Mouse (Mus musculus): ENCODE measurements at regions not wholly inside any gene's neighbourhood (a gene's known extent, or its start where the extent isn't known, plus 50 kb on each side); places are given as distances from the start of the nearest gene placed in this dataset.

DNA sequence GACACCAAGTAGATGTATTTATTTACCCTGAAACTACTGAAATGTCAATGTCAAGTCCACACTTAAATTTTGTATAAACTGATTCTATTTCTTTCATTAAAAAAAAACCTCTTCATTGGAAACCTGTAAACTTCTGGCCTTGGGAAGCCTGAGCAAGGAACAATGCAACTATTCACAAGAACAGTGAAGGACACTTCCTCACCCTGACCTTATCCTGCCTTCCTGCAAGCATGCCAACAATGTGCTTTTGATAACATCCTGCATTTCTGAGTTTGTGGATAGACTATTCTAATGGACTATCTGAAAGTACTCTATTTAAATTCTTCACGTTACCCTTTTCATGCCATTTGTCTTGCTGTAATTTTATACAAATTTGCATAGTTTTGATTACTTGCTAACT is 53.1 kb upstream of the Nabp1 start:
- no peak for DNase-seq

- peak; percentile 86 for DNase-seq
Observed at GRCm38 (mm10) chr1:51530191-51530926, 52.1 kb upstream of the Nabp1 start.

GRCm38 (mm10) chr1:51529653-51530052 is 51.4 kb upstream of the Nabp1 start:
- no peak for DNase-seq

GRCm38 (mm10) chr1:51528671-51529070 is 50.4 kb upstream of the Nabp1 start:
- DNase-seq: no peak
